Mouse (Mus musculus) C2C12 (cell line): ENCODE data around the gene Kbtbd3.

Experiments
- CEBPB ChIP-seq: IDR thresholded peaks from one replicate; pipeline ENCODE4 v1.6.1; 2011; ENCODE audit warnings: low read depth, mild to moderate bottlenecking, control low read depth, moderate library complexity
- CTCF ChIP-seq: IDR thresholded peaks from one replicate; pipeline ENCODE4 v1.5.1; 2011; ENCODE audit not compliant: control insufficient read depth, insufficient read depth, insufficient read length
- MAX ChIP-seq: IDR thresholded peaks from one replicate; pipeline ENCODE4 v1.6.1; 2011; ENCODE audit warnings: mild to moderate bottlenecking, control low read depth
- MYOD1 ChIP-seq: IDR thresholded peaks from one replicate; pipeline ENCODE4 v1.6.1; 2011; ENCODE audit warnings: low read depth; ENCODE audit not compliant: control insufficient read depth, insufficient read length
- MYOG ChIP-seq: IDR thresholded peaks from one replicate; pipeline ENCODE4 v1.6.1; 2011; ENCODE audit not compliant: control insufficient read depth, insufficient read length; ENCODE audit errors: extremely low read depth

GRCm38 (mm10) chr9:4315746-4316145, 6.1 kb downstream of the Kbtbd3 start:
- TF ChIP-seq CTCF: no peak
- TF ChIP-seq MYOD1: no peak
- TF ChIP-seq MYOG: no peak
- TF ChIP-seq MAX: no peak
- no peak for TF ChIP-seq CEBPB
